Mouse (Mus musculus): ENCODE measurements around the gene Ptch2. TPM values are rescaled to one million over a fixed set of nuclear protein-coding genes. Genes with fewer than 3 reads are reported as not detected.
A peak's percentile ranks its signal among the peaks of the same experiment; 100 is the strongest.

Ptch2 gene
- polyA plus RNA-seq, 1 experiment from 2014 or later, result 7.4 TPM

- H3K4me3 ChIP-seq (ENCODE audit: low read depth, low read length), result no peak overlapping the region
- WGBS, result 88% methylated on average over 4 of the region's 4 CpGs
- no peaks in the 10 kb centered on the region for H3K9me3 ChIP-seq (replicated peaks; ENCODE audit: control insufficient read depth, low read length, poor library complexity, severe bottlenecking)
- no peak overlapping the region for H3K4me2 ChIP-seq (ENCODE audit: low read length)
- no peak overlapping the region for H3K27ac ChIP-seq (ENCODE audit: low read length)
- H3K36me3 ChIP-seq (ENCODE audit: control insufficient read depth, insufficient read depth, low read length), result no peaks in the 10 kb centered on the region
- H3K27me3 ChIP-seq (ENCODE audit: control insufficient read depth, insufficient read depth, low read depth, low read length), result no peaks in the 10 kb centered on the region
- ATAC-seq, result no peak
- no peak overlapping the region for H3K9ac ChIP-seq (ENCODE audit: low read depth, low read length)
- peaks cover 16% of the 10 kb centered on the region for H3K4me1 ChIP-seq (ENCODE audit: control insufficient read depth, insufficient read depth, low read length)
Measured at GRCm38 (mm10) chr4:117122209-117122608, 26.3 kb downstream of the Ptch2 start.

DNA sequence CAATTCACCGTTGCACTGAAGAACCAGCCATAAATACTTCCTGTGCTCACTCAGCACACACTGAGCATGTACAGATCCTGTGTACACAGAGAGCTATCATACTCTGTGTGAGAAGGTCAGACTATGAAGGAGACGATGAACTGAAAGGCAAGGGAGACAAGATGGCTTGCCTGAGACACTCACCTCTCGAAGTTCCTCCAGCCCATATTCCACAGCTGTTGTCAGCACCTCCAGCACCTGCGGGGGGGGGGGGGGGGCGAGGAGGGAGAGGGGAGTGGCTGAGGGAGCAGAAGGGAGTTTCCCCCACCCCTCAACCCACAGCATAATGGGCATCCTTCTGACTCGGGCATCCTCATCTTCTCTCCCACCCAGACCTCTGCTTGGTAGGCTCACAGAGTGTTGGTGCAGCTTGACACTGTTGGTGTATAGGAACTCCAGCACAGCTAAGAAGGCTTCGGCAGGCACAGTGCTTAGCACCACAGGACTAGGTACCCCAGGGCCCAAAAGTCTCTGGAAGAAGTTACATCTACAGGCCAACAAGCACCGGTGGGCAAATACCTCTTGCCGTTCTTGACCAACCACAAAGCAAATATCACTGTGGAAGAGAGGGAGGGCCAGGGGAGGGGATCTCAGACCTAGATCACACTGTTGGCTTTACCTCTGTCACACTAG lies 27.8 kb downstream of the Ptch2 start:
- H3K36me3 ChIP-seq (ENCODE audit: control insufficient read depth, insufficient read depth, low read length), result peaks cover 8% of the 10 kb centered on the region
- H3K9me3 ChIP-seq (replicated peaks; ENCODE audit: control insufficient read depth, low read length, poor library complexity, severe bottlenecking), result no peaks in the 10 kb centered on the region
- H3K4me2 ChIP-seq (ENCODE audit: low read length), result no peak overlapping the region
- no peak overlapping the region for H3K9ac ChIP-seq (ENCODE audit: low read depth, low read length)
- H3K27ac ChIP-seq (ENCODE audit: low read length), result no peak overlapping the region
- WGBS, result 87% methylated on average over 7 of the region's 9 CpGs
- H3K27me3 ChIP-seq (ENCODE audit: control insufficient read depth, insufficient read depth, low read depth, low read length), result no peaks in the 10 kb centered on the region
- no peak overlapping the region for H3K4me3 ChIP-seq (ENCODE audit: low read depth, low read length)
- H3K4me1 ChIP-seq (ENCODE audit: control insufficient read depth, insufficient read depth, low read length), result peaks cover 16% of the 10 kb centered on the region
- ATAC-seq, result no peak

- no peaks in the 10 kb centered on the region for H3K9me3 ChIP-seq (replicated peaks; ENCODE audit: control insufficient read depth, low read length, poor library complexity, severe bottlenecking)
- H3K36me3 ChIP-seq (ENCODE audit: control insufficient read depth, insufficient read depth, low read length), result peaks cover 11% of the 10 kb centered on the region
- whole genome bisulfite sequencing, result 88% methylated on average over 3 of the region's 3 CpGs
Measured at GRCm38 (mm10) chr4:117124218-117124517, 28.3 kb downstream of the Ptch2 start.

DNA sequence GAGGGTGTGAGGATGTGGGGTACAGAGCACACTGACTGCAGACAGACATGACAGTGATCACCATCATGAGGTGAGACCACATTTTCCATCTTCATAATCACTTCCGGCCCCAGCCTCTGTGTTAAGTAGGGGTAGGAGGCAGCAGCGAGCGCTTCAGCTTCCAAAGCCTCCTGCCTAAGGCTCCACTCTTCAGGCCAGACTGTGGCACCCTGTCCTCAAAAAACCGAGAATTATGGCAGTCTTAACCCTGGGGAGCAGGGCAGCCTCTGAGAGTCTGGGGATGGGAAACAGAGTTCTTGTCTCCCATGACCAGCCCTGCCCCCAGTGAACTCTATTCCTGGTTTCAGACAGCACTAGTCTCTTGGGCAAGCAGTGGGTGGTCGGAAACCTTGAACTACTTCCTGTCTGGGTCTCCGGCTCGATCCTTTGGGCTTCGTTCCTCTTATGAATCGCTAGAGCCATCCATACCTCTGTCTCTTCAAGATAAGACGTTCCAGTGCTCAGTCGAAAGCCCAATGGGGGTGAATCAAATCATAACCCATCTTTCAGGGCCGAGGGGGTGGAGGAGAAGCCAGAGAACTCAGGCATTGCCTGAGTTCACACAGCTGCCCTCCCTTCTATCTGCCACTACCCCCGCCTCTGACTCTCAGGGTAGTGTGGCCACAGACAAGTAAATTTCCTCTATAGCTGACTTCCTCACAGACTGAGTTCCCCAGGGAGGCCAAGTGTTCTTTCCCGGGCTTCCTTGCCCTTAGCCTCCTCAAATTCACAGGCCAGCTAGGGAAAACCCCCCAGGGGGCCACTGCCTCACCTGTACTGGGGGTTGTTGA lies 28.9 kb downstream of the Ptch2 start:
- no peak for ATAC-seq
- peak overlapping the region; percentile 72 for H3K27ac ChIP-seq (ENCODE audit: low read length)
- peak overlapping the region; percentile 59 for H3K9ac ChIP-seq (ENCODE audit: low read depth, low read length)
- H3K4me3 ChIP-seq (ENCODE audit: low read depth, low read length), result no peak overlapping the region
- WGBS, result 71% methylated on average over 14 of the region's 14 CpGs
- H3K9me3 ChIP-seq (replicated peaks; ENCODE audit: control insufficient read depth, low read length, poor library complexity, severe bottlenecking), result no peaks in the 10 kb centered on the region
- no peak overlapping the region for H3K4me2 ChIP-seq (ENCODE audit: low read length)
- peaks cover 13% of the 10 kb centered on the region for H3K4me1 ChIP-seq (ENCODE audit: control insufficient read depth, insufficient read depth, low read length)
- H3K27me3 ChIP-seq (ENCODE audit: control insufficient read depth, insufficient read depth, low read depth, low read length), result no peaks in the 10 kb centered on the region
- peaks cover 11% of the 10 kb centered on the region for H3K36me3 ChIP-seq (ENCODE audit: control insufficient read depth, insufficient read depth, low read length)

More at GRCm38 (mm10) chr4:117124218-117124517, 28.3 kb downstream of the Ptch2 start:
- no peak overlapping the region for H3K4me3 ChIP-seq (ENCODE audit: low read depth, low read length)
- H3K27me3 ChIP-seq (ENCODE audit: control insufficient read depth, insufficient read depth, low read depth, low read length), result no peaks in the 10 kb centered on the region
- H3K27ac ChIP-seq (ENCODE audit: low read length), result no peak overlapping the region
- no peak overlapping the region for H3K9ac ChIP-seq (ENCODE audit: low read depth, low read length)
- ATAC-seq, result no peak
- no peak overlapping the region for H3K4me2 ChIP-seq (ENCODE audit: low read length)
- peaks cover 16% of the 10 kb centered on the region for H3K4me1 ChIP-seq (ENCODE audit: control insufficient read depth, insufficient read depth, low read length)

GRCm38 (mm10) chr4:117125348-117125909 lies 29.6 kb downstream of the Ptch2 start, which contains the start of gene Btbd19:
Gene Btbd19, minus strand, starts transcription at chr4:117125725.
- peaks cover 11% of the 10 kb centered on the region for H3K36me3 ChIP-seq (ENCODE audit: control insufficient read depth, insufficient read depth, low read length)
- WGBS, result 26% methylated on average over 8 of the region's 8 CpGs
- H3K4me3 ChIP-seq (ENCODE audit: low read depth, low read length), result no peak within 1 kb of the TSS

DNA sequence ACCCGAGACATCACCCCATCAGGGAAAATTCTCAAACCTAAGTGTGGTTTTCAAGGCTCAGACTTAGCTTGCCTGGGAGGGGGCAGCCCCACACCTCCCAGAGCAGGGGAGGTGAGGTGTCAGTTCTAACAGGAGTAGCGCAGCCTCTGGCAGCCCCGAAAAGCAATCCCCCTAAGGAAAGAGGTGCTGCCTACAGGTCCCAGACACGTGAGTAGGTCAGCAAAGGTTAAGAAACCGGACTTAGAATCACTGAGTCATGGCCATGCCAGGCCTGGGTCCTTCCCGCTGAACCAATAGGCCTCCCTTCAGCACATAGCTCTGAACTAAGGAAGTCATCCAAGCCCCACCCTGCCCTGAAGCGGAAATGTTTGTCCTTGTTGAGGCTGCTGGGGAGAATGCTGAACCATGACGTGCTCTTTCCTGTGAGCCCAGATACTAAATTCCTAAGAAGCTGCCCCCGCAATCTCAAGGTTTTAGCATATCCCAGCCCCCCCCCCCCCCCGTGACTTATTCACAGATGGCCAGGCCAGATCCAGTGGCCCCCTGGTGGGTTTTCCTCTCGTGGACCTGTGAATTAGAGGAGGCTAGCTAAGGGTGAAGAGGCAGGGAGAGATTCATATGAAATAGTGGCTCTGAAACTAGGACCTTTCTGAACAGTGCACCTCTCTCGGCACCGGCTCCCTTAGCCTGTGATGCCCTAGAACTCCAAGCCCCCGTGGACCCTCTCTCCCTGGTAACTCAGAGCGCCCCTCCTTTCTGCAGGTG lies 30.2 kb downstream of the Ptch2 start:
- H3K9ac ChIP-seq (ENCODE audit: low read depth, low read length), result peak overlapping the region; percentile 59; the same call in 1 of the 2 replicates
- WGBS, result 47% methylated on average over 15 of the region's 15 CpGs
- H3K9me3 ChIP-seq (replicated peaks; ENCODE audit: control insufficient read depth, low read length, poor library complexity, severe bottlenecking), result no peaks in the 10 kb centered on the region

More at GRCm38 (mm10) chr4:117125348-117125909, 29.6 kb downstream of the Ptch2 start, which contains the start of gene Btbd19:
- Histone ChIP-seq H3K4me1 (ENCODE audit: control insufficient read depth, insufficient read depth, low read length) (peaks cover 10% of the 10 kb centered on the region), H3K9ac (ENCODE audit: low read depth, low read length) (peak within 1 kb of the TSS; percentile 59), H3K27me3 (ENCODE audit: control insufficient read depth, insufficient read depth, low read depth, low read length) (no peaks in the 10 kb centered on the region), H3K4me2 (ENCODE audit: low read length) (0 out of 2 replicates have a peak within 1 kb of the TSS, but pooled peaks have one; percentile 9), H3K27ac (ENCODE audit: low read length) (peak within 1 kb of the TSS; percentile 72), H3K9me3 (replicated peaks; ENCODE audit: control insufficient read depth, low read length, poor library complexity, severe bottlenecking) (no peaks in the 10 kb centered on the region)
- no peak for ATAC-seq

GRCm38 (mm10) chr4:117126675-117127290 lies 30.9 kb downstream of the Ptch2 start, which contains the start of gene Tctex1d4:
Gene Tctex1d4, plus strand, starts transcription at chr4:117126794.
- Histone ChIP-seq H3K9me3 (replicated peaks; ENCODE audit: control insufficient read depth, low read length, poor library complexity, severe bottlenecking) (no peaks in the 10 kb centered on the region), H3K27ac (ENCODE audit: low read length) (peak within 1 kb of the TSS; percentile 72), H3K4me3 (ENCODE audit: low read depth, low read length) (no peak within 1 kb of the TSS), H3K27me3 (ENCODE audit: control insufficient read depth, insufficient read depth, low read depth, low read length) (no peaks in the 10 kb centered on the region), H3K9ac (ENCODE audit: low read depth, low read length) (peak within 1 kb of the TSS; percentile 59; the same call in 1 of the 2 replicates), H3K4me1 (ENCODE audit: control insufficient read depth, insufficient read depth, low read length) (peaks cover 13% of the 10 kb centered on the region), H3K4me2 (ENCODE audit: low read length) (no peak within 1 kb of the TSS), H3K36me3 (ENCODE audit: control insufficient read depth, insufficient read depth, low read length) (peaks cover 11% of the 10 kb centered on the region)
- ATAC-seq, result no peak
- WGBS, result 87% methylated on average over 9 of the region's 9 CpGs

More for the DNA sequence above, 30.2 kb downstream of the Ptch2 start:
- H3K4me1 ChIP-seq (ENCODE audit: control insufficient read depth, insufficient read depth, low read length), result peaks cover 10% of the 10 kb centered on the region
- no peak overlapping the region for H3K4me3 ChIP-seq (ENCODE audit: low read depth, low read length)
- ATAC-seq, result no peak
- no peaks in the 10 kb centered on the region for H3K27me3 ChIP-seq (ENCODE audit: control insufficient read depth, insufficient read depth, low read depth, low read length)
- peak overlapping the region; percentile 72 for H3K27ac ChIP-seq (ENCODE audit: low read length)
- H3K4me2 ChIP-seq (ENCODE audit: low read length), result no peak overlapping the region
- H3K36me3 ChIP-seq (ENCODE audit: control insufficient read depth, insufficient read depth, low read length), result peaks cover 11% of the 10 kb centered on the region

- WGBS, result 91% methylated on average over 33 of the region's 33 CpGs
- Histone ChIP-seq H3K4me2 (ENCODE audit: low read length) (no peak overlapping the region), H3K9ac (ENCODE audit: low read depth, low read length) (no peak overlapping the region), H3K4me3 (ENCODE audit: low read depth, low read length) (no peak overlapping the region), H3K4me1 (ENCODE audit: control insufficient read depth, insufficient read depth, low read length) (peaks cover 24% of the 10 kb centered on the region), H3K9me3 (replicated peaks; ENCODE audit: control insufficient read depth, low read length, poor library complexity, severe bottlenecking) (no peaks in the 10 kb centered on the region), H3K36me3 (ENCODE audit: control insufficient read depth, insufficient read depth, low read length) (peaks cover 11% of the 10 kb centered on the region), H3K27me3 (ENCODE audit: control insufficient read depth, insufficient read depth, low read depth, low read length) (no peaks in the 10 kb centered on the region), H3K27ac (ENCODE audit: low read length) (no peak overlapping the region)
- no peak for ATAC-seq
Measured at GRCm38 (mm10) chr4:117127991-117128686, 32.3 kb downstream of the Ptch2 start.
